Mouse (Mus musculus): ENCODE measurements around the gene Atmin. TPM values are rescaled to one million over a fixed set of nuclear protein-coding genes. Genes with fewer than 3 reads are reported as not detected.
A peak's percentile ranks its signal among the peaks of the same experiment; 100 is the strongest.

The Atmin gene
- polyA plus RNA-seq, 1 experiment from 2014 or later = 7.9 TPM

DNA sequence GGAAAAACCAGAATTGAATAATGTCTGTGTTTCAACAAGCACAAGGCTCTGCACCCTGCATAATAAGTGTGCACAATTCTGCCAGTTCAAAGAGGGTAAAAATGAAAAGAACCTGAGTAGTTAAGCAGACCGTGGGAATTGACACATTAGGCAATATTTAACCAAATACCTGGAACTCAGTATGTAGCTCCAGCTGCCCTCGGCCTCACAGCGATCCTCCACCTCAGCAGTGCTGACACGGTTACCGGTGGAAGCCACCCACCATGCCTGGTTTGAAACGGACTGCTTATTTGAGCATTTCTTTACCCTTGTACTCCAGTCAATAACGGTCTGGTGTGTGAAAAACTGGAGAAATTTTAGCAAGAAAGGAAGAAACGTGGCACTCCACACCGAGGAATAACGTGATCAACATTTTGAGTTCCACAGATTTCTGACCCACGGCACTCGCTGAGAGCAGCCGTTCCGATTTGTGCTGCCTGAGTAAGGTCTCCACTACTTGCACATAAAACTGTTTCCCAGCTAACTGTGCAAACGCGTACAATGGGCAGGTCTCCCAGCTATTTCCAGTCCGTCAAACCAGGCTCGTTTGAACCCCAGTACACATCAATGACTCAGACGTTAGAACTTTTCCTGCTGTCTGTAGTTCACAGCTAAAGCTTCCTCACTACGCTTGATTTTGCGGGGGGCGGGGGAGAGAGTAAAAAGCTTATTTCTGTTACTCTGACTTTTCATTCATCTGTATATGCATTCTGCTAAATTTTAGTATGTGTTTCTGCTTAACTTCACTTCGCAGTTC lies 49.2 kb downstream of the Atmin start:
- Histone ChIP-seq H3K9me3 (replicated peaks) (no peaks in the 10 kb centered on the region), H3K9ac (peak overlapping the region; percentile 71), H3K27ac (peak overlapping the region; percentile 79), H3K4me3 (peak overlapping the region; percentile 64), H3K27me3 (no peaks in the 10 kb centered on the region), H3K36me3 (no peaks in the 10 kb centered on the region), H3K4me1 (replicated peaks) (peaks cover 16% of the 10 kb centered on the region), H3K4me2 (peak overlapping the region; percentile 96)
- 9% methylated on average over 23 of the region's 23 CpGs for WGBS
- no peak for ATAC-seq (replicated peaks; ENCODE audit: insufficient number of reproducible peaks, insufficient read depth, low FRiP score, low read depth)

DNA sequence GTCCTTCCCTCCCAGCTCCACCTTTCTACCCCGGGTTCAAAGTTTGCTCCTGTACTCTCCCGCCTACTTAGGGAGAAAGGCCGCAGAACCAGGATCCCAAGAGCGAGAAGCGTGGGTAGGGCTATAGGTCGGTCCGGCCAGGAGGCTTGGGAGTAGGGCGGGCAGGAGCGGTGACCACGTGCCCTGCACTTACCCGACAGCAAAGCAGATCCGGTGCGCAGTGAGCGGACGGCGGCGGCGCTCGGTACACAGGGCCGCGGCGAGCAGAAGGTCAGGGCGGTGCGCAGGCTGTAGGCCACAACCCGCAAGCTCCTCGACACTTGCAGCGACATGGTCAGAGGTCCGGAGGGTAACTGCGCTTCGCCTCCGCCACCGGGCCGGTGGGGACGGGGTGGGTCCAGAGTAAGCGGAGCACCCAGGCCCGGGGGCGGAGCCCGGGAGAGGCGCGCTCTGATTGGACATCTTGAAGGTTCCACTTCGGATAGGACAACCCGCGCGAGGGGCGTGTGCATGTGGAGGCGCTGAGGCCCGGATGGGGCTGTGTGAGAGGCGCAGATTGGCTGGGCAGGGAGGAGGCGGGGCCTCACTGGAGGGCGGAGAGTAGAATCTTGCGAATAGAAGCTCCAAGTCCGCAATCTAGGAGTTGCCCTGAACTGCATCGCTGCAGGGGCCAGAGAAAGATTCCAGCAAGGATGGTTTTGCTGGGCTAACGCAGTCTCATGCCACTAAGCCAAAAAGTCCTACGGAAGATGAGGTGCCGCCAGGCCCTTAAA lies 50.1 kb downstream of the Atmin start, which contains the start of gene Gcsh:
TSS of gene Gcsh (minus strand) at position 443 of the 773 bp plus-strand sequence.
- H3K4me1 ChIP-seq (replicated peaks) = peaks cover 16% of the 10 kb centered on the region
- H3K36me3 ChIP-seq = no peaks in the 10 kb centered on the region
- H3K27me3 ChIP-seq = no peaks in the 10 kb centered on the region
- H3K9me3 ChIP-seq (replicated peaks) = no peaks in the 10 kb centered on the region
- peak; percentile 100 for ATAC-seq (replicated peaks; ENCODE audit: insufficient number of reproducible peaks, insufficient read depth, low FRiP score, low read depth)
- H3K4me3 ChIP-seq = peak within 1 kb of the TSS; percentile 64
- H3K4me2 ChIP-seq = peak within 1 kb of the TSS; percentile 96
- peak within 1 kb of the TSS; percentile 71 for H3K9ac ChIP-seq
- WGBS = under 1% methylated on average over 56 of the region's 56 CpGs
- H3K27ac ChIP-seq = peak within 1 kb of the TSS; percentile 79

DNA sequence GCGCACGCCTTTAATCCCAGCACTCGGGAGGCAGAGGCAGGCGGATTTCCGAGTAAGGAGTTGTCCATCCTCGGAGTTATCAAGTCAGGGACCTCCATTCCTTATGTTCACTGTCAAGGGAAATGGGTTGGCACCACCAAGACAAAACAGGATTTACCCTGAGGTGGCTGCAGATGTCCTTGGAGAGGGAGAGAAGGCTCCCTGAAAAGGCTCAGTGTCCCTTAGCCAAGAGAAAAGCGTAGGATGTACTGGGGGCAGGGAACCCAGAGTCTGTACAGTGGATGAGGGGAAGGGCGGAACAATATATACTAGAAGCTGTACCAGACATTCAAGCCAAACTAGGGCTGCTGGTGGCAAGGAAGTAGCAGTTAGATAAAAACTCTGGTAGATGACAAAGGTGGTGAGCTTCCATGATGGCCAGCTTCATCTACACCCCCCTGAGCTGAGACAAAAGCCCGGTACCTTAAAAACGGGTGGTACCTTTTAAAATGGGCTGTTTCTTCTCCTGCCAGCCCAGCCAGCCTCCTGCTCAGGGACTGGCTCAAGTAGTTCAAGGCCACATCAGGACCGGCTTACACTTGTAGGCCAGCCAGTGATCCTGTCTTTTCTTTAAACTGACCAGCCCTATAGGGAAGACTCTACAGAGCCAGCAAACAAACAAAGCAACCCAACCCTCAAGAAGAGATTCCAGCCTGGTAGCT lies 51.0 kb downstream of the Atmin start:
- Histone ChIP-seq H3K4me2 (peak overlapping the region; percentile 96), H3K27ac (peak overlapping the region; percentile 71), H3K4me3 (peak overlapping the region; percentile 64), H3K9ac (peak overlapping the region; percentile 53; the same call in 1 of the 2 replicates), H3K4me1 (replicated peaks) (peaks cover 16% of the 10 kb centered on the region), H3K27me3 (no peaks in the 10 kb centered on the region), H3K9me3 (replicated peaks) (no peaks in the 10 kb centered on the region), H3K36me3 (no peaks in the 10 kb centered on the region)
- 56% methylated on average over 11 of the region's 11 CpGs for WGBS
- ATAC-seq (replicated peaks; ENCODE audit: insufficient number of reproducible peaks, insufficient read depth, low FRiP score, low read depth) = no peak

Other genes with a start within 250 kb of the Atmin start
- 4.1 and 5.5 TPM in 2 replicates for gene Cdyl2, start 210.4 kb upstream of the Atmin start, polyA plus RNA-seq (2015; fragmentation: Nextera tagmentation; extraction: Ambion mirVana)
- gene Cmc2, start 21.9 kb upstream of the Atmin start, polyA plus RNA-seq (2015; fragmentation: Nextera tagmentation; extraction: Ambion mirVana) = 98.4 and 142 TPM in 2 replicates
- 22.9 and 26.5 TPM in 2 replicates for gene Cenpn, start 21.7 kb upstream of the Atmin start, polyA plus RNA-seq (2015; fragmentation: Nextera tagmentation; extraction: Ambion mirVana)
- gene 1700030J22Rik, start 35.6 kb downstream of the Atmin start, polyA plus RNA-seq (2015; fragmentation: Nextera tagmentation; extraction: Ambion mirVana) = 0.58 and 0.77 TPM in 2 replicates
- gene Gcsh, start 50.1 kb downstream of the Atmin start, polyA plus RNA-seq (2015; fragmentation: Nextera tagmentation; extraction: Ambion mirVana) = 66.1 and 78.2 TPM in 2 replicates
- gene Pkd1l2, start 139.1 kb downstream of the Atmin start, polyA plus RNA-seq (2015; fragmentation: Nextera tagmentation; extraction: Ambion mirVana) = 0.05 and 0.08 TPM in 2 replicates
- gene Bco1, start 152.5 kb downstream of the Atmin start, polyA plus RNA-seq (2015; fragmentation: Nextera tagmentation; extraction: Ambion mirVana) = 0.16 TPM in 1 of 2 replicates, not detected in the other
- 1.1 TPM in 2 replicates for gene Gan, start 214.7 kb downstream of the Atmin start, polyA plus RNA-seq (2015; fragmentation: Nextera tagmentation; extraction: Ambion mirVana)